Mouse (Mus musculus): ENCODE data around the gene Tmie. TPM values are rescaled to one million over a fixed set of nuclear protein-coding genes. Genes with fewer than 3 reads are reported as not detected.
"Not testable (repeated sequence)": the region's sequence is repeated elsewhere in the genome, so short reads cannot be mapped to it uniquely, and the experiment has no call there.

Gene Tmie
- total RNA-seq, 2 experiments from 2014 or later, result 1.2 to 1.8 TPM

DNA sequence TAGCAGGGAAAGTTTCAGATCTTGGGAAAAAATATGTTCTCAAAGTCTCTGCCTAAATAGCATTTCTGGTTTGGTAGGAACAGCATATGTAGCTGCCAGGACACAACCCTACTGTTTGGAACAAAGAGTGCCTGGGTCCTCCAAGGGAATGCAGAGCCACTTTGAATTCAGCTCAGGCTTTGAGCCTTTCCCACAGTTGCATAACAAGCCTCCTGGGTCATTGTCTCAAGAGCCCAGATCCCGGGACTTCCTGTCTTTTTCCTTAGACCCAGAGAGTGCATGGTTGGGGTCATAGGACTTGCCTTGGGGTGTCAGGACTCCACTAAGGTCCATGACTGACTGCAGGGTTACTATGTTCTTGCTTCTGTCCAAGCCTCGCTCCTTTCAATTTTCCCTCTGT lies 43.8 kb downstream of the Tmie start:
- DNase-seq, result peak; percentile 14 to 18

DNA sequence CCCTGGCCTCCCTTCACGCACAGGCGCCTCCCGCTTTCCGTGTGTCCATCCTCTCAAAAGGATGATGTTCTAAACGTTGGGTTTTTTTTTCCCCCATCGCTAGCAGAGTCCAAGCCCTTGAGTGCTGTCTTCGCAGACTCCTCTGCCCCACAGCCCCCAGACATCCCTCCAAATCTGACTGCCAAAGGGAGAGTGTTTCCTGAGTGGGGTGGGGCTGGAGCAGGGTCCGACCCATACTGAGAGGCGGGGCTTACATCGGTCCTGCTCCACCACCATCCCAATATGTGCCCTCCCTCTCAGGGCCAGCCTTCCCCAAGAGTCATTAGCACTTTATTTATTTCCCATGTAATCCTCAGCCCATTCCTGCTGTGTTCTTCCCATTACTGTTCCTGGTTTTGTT lies 45.0 kb downstream of the Tmie start:
- no peak for DNase-seq

DNA sequence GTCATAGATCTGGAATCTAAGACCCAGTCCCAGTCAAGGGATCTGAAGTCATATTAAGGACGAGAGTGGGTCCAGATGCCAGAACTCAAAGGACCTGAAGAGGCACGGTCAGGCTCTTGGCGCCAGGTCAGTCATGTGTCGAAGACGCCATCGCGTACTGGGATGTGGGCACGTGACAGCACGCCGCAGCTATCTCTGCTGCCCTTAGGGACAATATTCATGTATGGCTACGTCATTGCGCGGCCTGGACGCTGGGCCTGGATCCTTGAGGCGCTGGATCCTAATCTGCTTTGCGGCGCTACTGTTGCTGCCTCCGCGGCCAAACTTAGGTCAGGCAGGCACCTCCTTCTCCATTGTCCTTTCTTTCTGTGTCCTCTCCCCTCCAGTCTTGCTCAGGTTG lies 45.5 kb downstream of the Tmie start, which contains the start of gene Prss45:
Gene Prss45, plus strand, starts transcription at position 178 of the 400 bp plus-strand sequence.
- DNase-seq, result no peak

DNA sequence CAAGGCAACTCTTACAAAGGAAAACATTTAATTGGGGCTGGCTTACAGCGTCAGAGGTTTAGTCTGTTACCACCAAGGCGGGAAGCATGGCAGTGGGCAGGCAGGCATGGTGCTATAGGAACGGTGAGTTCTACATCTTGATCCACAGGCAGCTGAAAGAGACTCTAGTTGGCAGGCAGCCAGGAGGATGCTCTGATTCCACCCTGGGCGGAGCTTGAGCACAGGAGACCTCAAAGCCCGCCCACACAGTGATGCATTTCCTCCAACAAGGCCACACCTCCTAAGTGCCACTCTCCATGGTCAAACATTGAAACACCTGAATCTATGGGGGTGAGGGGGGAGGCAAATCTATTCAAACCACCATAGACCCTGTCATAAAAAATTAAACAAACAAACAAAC lies 46.9 kb downstream of the Tmie start:
- DNase-seq, result no peak

DNA sequence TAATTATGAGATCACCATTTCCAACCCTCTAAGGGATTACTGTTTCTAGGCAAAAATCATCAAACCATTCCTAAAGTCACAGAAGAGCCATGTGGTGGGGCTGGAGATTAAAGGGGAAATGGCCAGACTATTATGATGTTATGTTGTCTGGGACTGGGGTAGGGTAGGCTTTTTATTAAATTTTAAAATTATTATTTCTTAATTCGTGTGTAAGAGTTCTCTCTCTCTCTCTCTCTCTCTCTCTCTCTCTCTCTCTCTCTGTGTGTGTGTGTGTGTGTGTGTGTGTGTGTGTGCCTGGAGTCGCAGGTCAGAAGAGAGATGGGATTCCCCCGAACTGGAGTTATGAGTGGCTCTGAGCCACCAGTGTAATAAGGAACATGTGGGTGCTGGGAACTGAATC lies 53.5 kb downstream of the Tmie start, which contains the start of gene Prss43:
Gene Prss43, plus strand, starts transcription at position 301 of the 400 bp plus-strand sequence.
- no peak for DNase-seq

DNA sequence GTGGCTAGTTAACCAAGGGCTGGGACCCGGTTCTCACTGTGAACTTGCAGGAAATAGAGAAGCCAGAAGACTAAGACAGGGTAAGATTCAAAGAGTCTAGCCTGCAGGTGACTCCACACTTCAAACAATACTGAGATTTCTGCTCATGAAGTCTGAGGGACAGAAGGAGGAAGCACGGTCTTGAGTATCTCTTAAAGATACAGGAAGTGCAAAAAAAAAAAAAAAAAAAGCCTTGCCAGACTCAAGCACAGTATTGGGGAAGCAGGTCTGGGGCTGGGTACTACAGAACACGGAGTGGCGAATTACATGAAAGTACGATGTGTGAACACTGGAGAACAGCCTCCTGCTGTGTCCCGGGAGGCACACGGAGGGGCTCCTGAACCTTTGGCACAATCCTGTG lies 54.1 kb downstream of the Tmie start:
- DNase-seq, result no peak

DNA sequence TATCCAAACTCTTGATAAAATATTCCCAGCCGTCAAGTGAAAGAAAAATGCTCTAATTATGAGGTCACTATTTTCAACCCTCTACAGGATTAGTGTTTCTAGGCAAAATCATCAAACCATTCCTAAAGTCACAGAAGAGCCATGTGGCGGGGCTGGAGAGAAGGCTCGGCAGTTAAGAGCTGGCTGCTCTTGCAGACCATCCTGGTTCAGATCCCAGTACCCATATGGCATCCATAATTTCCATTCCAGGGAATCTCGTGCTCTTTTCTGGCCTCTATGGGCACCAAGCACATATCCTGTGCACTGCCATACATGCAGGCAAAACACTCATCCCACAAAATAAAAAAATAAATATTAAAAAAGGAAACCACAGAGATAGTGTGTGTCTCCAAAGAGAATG lies 54.5 kb downstream of the Tmie start:
- DNase-seq, result no peak

DNA sequence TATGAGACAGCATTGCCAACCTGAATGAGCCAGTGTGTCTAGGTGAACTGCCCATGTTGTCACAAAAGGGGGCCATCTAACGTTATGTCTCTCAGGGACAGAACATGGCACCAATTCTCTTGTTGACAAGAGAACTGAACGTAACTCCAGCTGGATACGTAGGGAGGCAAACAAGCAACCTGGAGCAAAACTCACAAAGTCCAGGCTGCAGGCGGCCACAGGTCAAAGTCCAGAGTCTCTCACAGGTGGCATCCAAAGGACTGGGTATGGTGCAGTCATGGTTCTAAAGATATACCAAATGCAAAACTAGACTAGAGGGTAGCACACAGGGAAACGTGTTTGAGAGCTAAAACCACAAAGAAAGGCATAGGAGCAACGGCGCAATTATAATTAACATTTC lies 58.5 kb downstream of the Tmie start:
- DNase-seq, result no peak

DNA sequence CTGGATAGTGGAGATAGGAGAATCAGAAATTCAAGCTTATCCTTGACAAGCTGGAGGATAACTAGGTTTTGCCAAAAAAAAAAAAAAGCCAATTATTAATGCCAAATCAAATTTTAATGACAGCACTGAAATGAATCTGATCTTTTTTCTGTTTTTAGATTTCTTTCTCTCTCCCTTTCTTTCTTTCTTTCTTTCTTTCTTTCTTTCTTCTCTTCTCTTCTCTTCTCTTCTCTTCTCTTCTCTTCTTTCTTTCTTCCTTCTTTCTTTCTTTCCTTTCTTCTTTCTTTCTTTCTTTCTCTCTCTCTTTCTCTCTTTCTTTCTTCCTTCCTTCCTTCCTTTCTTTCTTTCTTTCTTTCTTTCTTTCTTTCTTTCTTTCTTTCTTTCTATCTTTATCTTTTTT lies 59.4 kb downstream of the Tmie start:
- not testable (repeated sequence) for DNase-seq

Small RNA genes lying within 50 kb of the gene (microRNA-seq; reads per million reads assigned to microRNA genes)
- gene Gm24269, result 0 reads per million in 2 experiments

Other genes with a start within 250 kb of the Tmie start
- gene Nbeal2, start 226.0 kb downstream of the Tmie start, total RNA-seq (2021), result 10 to 100 TPM; 14.0 to 17.5 TPM
- gene Ccdc12, start 223.6 kb downstream of the Tmie start, total RNA-seq (2021), result 10 to 100 TPM; 48.3 to 54.5 TPM
- gene Myl3, start 138.3 kb downstream of the Tmie start, total RNA-seq (2021), result not detected
- gene Pth1r, start 133.0 kb downstream of the Tmie start, total RNA-seq (2021), result 1 to 10 TPM; 4.3 to 4.8 TPM
- not detected for gene Prss42, start 81.9 kb downstream of the Tmie start, total RNA-seq (2021)
- not detected for gene Prss44, start 66.1 kb downstream of the Tmie start, total RNA-seq (2021)
- not detected for gene Prss43, start 53.4 kb downstream of the Tmie start, total RNA-seq (2021)
- gene Prss45, start 45.5 kb downstream of the Tmie start, total RNA-seq (2021), result under 1 TPM in 1 of 2 experiments, not detected in 1; 0.63 TPM
- gene Prss46, start 35.6 kb downstream of the Tmie start, total RNA-seq (2021), result not detected
- under 1 TPM; 0.40 to 0.78 TPM for gene Prss50, start 22.1 kb downstream of the Tmie start, total RNA-seq (2021)
- 10 to 100 TPM in 1 of 2 experiments, 1 to 10 TPM in 1; 6.0 to 10.1 TPM for gene Als2cl, start 243 bp downstream of the Tmie start, total RNA-seq (2021)
- not detected for gene Fam240a, start 36.7 kb upstream of the Tmie start, total RNA-seq (2021)
- gene Tdgf1, start 66.0 kb upstream of the Tmie start, total RNA-seq (2021), result under 1 TPM; 0.22 to 0.33 TPM
- gene Lrrc2, start 71.4 kb upstream of the Tmie start, total RNA-seq (2021), result 1 to 10 TPM; 1.3 to 1.5 TPM
- gene Rtp3, start 110.5 kb upstream of the Tmie start, total RNA-seq (2021), result under 1 TPM; 0.18 to 0.32 TPM
- under 1 TPM; 0.30 to 0.63 TPM for gene Ltf, start 139.2 kb upstream of the Tmie start, total RNA-seq (2021)
- gene Ccrl2, start 177.4 kb upstream of the Tmie start, total RNA-seq (2021), result under 1 TPM; 0.86 to 0.90 TPM
- 10 to 100 TPM; 35.0 to 39.0 TPM for gene Lrrfip2, start 237.5 kb upstream of the Tmie start, total RNA-seq (2021)